Mouse (Mus musculus): ENCODE measurements at regions not wholly inside any gene's neighbourhood (a gene's known extent, or its start where the extent isn't known, plus 50 kb on each side); places are given as distances from the start of the nearest gene placed in this dataset.
"Not testable (repeated sequence)": the region's sequence is repeated elsewhere in the genome, so short reads cannot be mapped to it uniquely, and the experiment has no call there.

DNA sequence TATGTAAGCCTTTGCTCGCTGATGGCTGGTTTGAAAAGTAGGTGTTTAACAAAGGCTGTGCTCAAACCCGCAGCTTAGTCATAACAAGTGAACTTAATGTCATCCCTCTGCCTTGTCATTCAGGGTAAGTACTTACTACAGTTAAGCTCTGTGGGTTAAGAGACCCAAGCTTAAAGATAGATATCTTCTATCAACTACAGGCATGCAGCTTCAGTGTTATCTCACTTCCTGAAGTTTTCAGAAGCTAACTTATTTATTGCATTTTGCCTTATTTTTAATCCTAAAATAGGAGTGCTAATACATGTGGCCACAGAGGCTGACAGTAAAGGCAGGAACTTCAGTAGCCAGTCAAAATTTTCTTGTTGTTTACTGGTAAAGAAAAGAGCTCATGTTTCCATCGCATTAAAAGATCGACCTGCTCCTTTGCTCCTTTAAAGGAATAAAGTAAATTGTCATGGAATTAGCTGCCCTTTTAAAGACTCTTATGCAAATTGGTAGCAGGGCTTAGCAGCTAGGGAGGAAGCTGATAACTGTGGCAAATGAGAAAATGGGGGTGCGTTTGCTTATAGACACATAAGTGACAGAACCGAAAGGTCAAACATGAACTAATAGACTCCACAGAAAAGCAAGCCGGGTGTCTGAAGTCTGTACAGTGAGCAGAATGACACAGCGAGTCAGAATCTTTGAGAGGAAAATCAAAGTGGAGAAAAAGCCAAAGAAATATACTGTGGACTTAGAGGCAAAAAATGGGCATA, 55.9 kb upstream of the Inpp4b start:
- DNase-seq (ENCODE audit: low spot score in 2 of 2): no peak

GRCm38 (mm10) chr8:81260089-81260488, 82.3 kb upstream of the Inpp4b start:
- DNase-seq (ENCODE audit: low spot score in 2 of 2): no peak

DNA sequence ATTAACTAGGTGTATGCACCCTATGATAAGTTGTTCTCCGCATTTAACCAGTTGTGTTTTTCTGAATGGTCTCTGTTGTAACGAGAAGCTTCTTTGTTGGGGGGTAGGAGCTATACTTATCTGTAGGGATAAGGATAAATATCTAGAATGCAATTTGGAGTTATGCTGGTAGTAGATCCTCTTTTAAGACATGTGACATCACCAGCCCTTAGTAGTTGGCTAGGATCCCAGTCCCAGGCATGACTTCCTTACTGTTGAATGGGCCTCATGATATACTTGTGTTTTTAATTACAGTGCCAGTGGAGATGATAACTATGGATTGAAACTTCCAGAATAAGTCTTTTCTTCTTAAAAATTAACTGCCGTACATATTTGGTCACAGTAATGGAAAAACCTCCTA, 118.5 kb upstream of the Inpp4b start:
- DNase-seq (ENCODE audit: low spot score in 2 of 2): no peak

GRCm38 (mm10) chr8:81187061-81187790, 155.1 kb upstream of the Inpp4b start:
- not testable (repeated sequence) for DNase-seq (ENCODE audit: low spot score in 2 of 2)

DNA sequence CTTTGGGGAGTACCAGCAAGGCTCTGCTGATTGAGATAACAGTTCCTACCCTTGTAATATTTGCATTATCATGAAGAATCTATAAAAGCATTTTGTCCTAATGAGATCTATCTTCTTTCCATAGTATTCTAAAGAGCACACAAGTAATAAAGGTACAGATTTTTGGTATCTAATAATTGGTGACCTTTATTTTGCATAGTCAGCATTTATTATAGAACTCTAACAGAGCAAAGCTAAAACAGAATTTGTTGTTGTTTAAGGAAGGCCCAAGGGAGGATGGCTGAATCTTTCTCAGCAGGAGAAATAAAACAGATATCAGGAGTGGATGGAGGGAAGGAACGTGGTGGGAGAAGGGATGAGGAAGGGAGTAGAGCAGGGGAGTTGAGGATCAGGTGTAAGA, 160.8 kb upstream of the Usp38 start:
- no peak for DNase-seq (ENCODE audit: low spot score in 2 of 2)

- peak in 1 of 2 experiments; percentile 9 for DNase-seq (ENCODE audit: low spot score in 2 of 2)
Observed at GRCm38 (mm10) chr8:81147239-81147638, 132.5 kb upstream of the Usp38 start.

- DNase-seq (ENCODE audit: low spot score in 2 of 2): no peak
Observed at GRCm38 (mm10) chr8:81106763-81107509, 92.2 kb upstream of the Usp38 start.

DNA sequence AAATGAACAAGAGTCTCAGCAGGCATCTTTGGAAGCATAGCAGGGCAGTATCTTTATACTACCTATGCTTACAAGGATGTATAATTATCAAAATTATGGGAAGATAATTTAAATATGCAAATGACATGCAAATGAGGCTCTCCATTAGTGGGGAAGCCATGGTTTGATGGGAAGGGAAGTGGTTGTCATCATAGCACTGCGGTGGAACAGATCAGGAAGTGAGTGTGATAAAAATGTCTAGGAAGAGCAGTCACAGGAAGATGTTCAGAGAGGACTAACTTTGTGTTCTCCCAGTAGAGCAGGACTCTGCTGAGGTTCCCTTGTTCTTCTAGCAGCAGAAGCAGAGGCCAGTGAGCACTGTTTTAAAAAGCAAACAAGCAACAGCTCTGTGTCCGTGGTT, 84.2 kb upstream of the Usp38 start:
- no peak for DNase-seq (ENCODE audit: low spot score in 2 of 2)

- DNase-seq (ENCODE audit: low spot score in 2 of 2): no peak
Observed at GRCm38 (mm10) chr8:81097076-81097819, 82.5 kb upstream of the Usp38 start.

DNA sequence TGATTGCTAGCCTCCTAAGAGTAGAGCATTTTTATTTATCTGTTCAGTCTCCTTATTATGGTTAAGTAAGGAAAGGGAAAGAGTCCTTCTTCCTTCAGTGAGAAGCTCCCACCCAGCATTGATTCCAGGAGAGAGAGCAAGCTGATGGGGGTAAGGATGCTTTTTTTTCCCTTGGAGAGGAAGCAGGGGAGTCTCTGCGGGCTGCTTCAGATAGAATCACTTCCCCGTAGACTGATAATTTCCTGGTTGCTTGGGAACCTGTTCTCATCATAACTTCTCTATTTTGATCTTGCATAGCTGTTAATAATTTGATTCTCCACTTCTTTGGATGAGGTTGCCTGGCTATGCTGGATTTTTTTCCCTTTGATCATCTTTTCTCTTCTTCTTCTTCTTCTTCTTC, 80.5 kb upstream of the Usp38 start:
- DNase-seq (ENCODE audit: low spot score in 2 of 2): no peak

DNA sequence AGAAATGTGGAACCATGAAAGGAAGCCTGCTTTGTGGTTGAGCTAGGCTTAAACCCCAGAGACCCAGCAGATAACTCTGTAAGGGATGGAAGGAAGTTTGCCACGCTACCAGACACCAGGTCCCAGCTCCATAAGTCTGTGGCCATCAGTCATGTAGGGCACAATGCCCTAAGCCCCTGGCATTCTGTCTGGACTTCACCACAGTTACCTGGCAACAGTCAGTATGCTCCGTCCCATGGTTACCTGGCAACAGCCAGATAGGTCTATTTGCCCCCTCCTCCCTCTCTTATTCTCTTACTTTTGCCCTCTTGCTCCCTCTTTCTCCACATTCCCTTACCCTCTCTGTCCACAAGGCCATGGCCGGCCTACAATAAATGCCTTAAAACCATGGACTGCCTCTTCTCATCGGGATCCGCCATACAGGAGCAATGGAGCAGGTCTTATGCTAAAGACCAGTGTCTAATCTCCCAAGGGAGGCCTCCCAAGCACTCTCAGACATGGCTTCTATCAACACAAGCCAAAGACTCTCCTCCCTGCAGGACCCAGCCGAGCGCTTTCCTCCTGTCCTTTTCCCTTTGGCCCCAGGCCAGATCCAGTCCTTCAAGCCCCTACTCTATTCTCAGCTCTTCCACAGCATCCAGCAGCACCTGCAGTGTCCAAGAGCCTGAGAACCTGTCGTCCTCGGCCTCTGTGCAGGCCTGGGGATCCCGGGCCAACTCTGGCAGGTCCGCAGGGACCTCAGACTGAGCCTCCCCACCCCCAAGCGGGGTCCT, 66.3 kb upstream of the Usp38 start:
- DNase-seq (ENCODE audit: low spot score in 2 of 2): no peak

DNA sequence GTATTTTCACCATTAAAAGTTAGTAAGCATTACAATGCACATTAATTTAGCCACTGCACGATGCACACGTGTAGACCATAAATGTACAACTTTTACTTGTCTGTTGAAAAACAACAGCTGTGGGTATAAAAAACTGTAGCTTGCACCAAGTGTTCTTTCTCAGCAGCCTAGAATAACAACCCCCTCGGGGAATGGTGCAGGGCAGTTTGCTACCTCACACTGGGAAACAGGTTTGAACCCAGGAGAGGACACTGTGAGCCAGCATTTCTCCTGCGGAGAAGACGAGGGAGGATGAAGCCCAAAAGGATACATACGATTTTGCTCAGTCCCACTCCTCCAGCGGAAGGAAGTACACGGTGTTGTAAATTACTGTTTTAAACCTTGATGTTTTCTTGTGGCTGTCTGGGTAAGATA, 65.2 kb upstream of the Usp38 start:
- DNase-seq (ENCODE audit: low spot score in 2 of 2): no peak

DNA sequence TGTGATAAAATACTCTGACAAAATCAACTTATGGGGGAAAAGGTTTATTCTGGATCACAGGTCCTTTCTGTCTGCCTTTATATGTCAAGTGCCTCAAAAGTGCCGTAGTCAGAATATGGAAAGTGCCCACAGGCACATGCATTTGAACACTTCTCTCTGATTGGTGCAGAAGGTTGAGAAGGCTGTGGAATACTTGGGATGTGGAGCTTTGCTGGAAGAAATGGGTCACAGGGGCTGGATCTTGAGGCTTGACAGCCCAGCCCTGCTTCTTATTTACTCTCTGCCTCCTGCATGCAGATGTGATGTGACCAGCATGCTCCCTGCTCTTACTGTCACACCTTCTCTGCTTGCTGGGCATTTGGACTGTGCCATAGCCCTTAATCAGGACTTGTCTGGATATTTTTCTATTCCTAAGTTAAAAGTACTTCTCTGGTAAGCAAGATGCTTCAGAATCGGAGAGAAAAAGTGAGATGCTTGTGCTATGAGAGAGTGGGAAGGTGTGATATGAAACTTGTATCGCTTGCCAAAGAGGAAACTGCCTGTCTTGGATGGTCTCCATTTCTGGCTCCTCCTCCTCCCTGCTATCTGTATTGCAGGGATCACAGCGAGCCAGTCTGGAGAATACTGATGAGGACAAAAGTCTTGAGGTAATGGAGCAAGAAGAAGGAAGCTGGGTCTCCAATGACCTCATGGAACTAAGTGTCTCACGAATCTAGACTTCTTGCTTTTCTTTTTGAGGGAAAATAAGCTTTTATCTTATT, 54.5 kb upstream of the Usp38 start:
- peak; percentile 13 to 39 for DNase-seq (ENCODE audit: low spot score in 2 of 2)

DNA sequence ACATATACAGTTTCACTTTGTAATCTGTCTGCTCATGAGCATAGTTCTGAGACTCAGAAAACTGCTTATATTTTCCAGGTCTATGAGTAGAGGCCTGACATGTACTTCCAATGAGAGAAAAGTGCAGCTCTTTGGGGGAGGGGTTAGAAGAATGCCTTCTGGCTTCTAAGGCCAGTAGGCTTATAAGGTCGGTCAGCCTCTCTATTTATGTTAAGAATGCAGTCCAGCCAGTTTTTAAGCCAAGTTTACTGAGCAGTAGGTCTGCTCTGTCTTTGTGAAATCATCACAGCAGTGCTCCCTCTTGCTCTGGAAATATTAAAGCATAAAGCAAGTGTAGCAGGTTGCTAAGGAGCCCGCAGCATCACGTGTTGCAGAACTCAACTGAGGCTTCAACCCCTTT, 53.8 kb upstream of the Usp38 start:
- no peak for DNase-seq (ENCODE audit: low spot score in 2 of 2)

- no peak for DNase-seq (ENCODE audit: low spot score in 2 of 2)
Observed at GRCm38 (mm10) chr8:81066765-81067164, 52.0 kb upstream of the Usp38 start.

Measured in layer of hippocampus, adult 18-20 months (tissue).